Mouse (Mus musculus): ENCODE measurements around the gene Cracr2b.

DNA sequence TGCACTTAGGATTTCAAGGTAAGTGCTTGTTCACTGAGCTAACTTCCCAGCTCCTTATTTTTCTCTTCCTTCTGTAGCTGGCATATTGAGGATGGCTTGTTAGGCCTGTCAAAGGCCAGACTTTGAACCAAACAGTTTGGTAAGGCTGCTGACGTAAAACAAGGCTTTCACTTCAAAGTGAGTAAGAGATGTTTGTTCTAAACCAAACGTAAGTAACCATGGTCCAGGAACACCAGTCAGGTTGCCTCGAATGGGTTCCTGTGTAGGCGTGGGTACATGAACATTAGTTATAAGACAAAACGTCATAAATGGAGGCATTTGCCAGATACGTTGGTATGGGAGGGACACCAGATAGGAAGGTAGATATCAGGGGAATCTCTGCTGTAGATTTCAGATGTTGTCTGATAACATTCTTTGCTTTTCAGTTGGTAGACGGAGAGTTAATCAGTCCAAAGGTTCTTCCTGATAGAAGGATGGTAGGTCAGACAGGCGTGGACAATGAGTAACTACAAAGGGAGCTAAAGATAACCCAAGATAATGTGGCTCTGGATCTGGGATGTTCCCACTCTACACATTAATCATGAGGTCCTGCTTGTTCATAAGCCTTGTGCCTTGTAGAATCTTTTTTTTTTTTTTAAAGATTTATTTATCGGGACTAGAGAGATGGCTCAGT lies 40.7 kb upstream of the Cracr2b start:
- TF ChIP-seq CTCF (IDR thresholded peaks at IDR 0.05; ENCODE audit: borderline replicate concordance, control insufficient read depth, extremely low read depth, insufficient read depth, low read length, poor library complexity) (no peak), POLR2A (IDR thresholded peaks at IDR 0.05; ENCODE audit: control insufficient read depth, extremely low read depth, insufficient read depth, low read length, poor library complexity) (no peak)
